Mouse (Mus musculus) spleen, adult 2 months (tissue): ENCODE measurements at regions not wholly inside any gene's neighbourhood (a gene's known extent, or its start where the extent isn't known, plus 50 kb on each side); places are given as distances from the start of the nearest gene placed in this dataset.

Source experiments
- CTCF ChIP-seq: fragments of 200-500 bp; IDR thresholded peaks from 2 replicates; pipeline ENCODE4 v1.5.1; 2011; ENCODE audit warnings: mild to moderate bottlenecking, inconsistent platforms; ENCODE audit not compliant: insufficient read depth, insufficient read length, insufficient replicate concordance; ENCODE audit errors: extremely low read depth
- POLR2A ChIP-seq: fragments of 200-500 bp; IDR thresholded peaks from 2 replicates; pipeline ENCODE4 v1.6.1; 2011; ENCODE audit warnings: low read depth, low read length, inconsistent platforms

DNA sequence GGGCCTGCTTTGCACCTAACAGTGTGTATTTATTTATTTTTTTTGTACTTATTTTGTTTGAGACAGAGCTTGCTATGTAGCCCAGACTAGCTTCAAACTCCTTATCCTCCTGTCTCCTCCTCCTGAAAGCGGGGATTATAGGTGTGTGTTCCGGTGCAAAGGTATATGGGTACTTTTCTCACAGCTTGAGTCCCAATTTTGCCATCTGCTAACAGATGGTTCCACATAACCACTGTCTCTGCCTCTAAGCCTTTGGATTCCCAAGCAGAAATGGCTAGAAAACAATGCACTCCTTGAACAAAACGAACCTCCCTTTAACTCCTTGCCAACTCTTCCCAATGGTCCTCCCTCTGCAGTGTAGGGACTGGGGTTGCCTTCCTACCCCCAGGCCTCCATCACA, 95.5 kb downstream of the Matn1 start:
- TF ChIP-seq POLR2A (no peak), CTCF (no peak)
